Mouse (Mus musculus): Measurements from ENCODE around the gene Dcun1d4.

The Dcun1d4 gene

GRCm38 (mm10) chr5:73498559-73498958 lies 17.8 kb downstream of the Dcun1d4 start:
- DNase-seq (ENCODE audit: low spot score in 2 of 2), result no peak

- no peak for DNase-seq (ENCODE audit: low spot score in 2 of 2)
Measured at GRCm38 (mm10) chr5:73500867-73501440, 20.2 kb downstream of the Dcun1d4 start.

- DNase-seq (ENCODE audit: low spot score in 2 of 2), result no peak
Measured at GRCm38 (mm10) chr5:73502422-73502821, 21.6 kb downstream of the Dcun1d4 start.

GRCm38 (mm10) chr5:73503015-73503757 lies 22.4 kb downstream of the Dcun1d4 start:
- no peak for DNase-seq (ENCODE audit: low spot score in 2 of 2)

- no peak for DNase-seq (ENCODE audit: low spot score in 2 of 2)
Measured at GRCm38 (mm10) chr5:73511074-73511473, 30.3 kb downstream of the Dcun1d4 start.

GRCm38 (mm10) chr5:73512241-73512640 lies 31.4 kb downstream of the Dcun1d4 start:
- no peak for DNase-seq (ENCODE audit: low spot score in 2 of 2)

GRCm38 (mm10) chr5:73512661-73513060 lies 31.9 kb downstream of the Dcun1d4 start:
- no peak for DNase-seq (ENCODE audit: low spot score in 2 of 2)

GRCm38 (mm10) chr5:73514202-73514601 lies 33.4 kb downstream of the Dcun1d4 start:
- no peak for DNase-seq (ENCODE audit: low spot score in 2 of 2)

GRCm38 (mm10) chr5:73517299-73517698 lies 36.5 kb downstream of the Dcun1d4 start:
- no peak for DNase-seq (ENCODE audit: low spot score in 2 of 2)

GRCm38 (mm10) chr5:73518424-73519211 lies 37.8 kb downstream of the Dcun1d4 start:
- DNase-seq (ENCODE audit: low spot score in 2 of 2), result no peak

- no peak for DNase-seq (ENCODE audit: low spot score in 2 of 2)
Measured at GRCm38 (mm10) chr5:73520787-73521186, 40.0 kb downstream of the Dcun1d4 start.

- DNase-seq (ENCODE audit: low spot score in 2 of 2), result no peak
Measured at GRCm38 (mm10) chr5:73523227-73523626, 42.4 kb downstream of the Dcun1d4 start.

- DNase-seq (ENCODE audit: low spot score in 2 of 2), result no peak
Measured at GRCm38 (mm10) chr5:73524300-73525000, 43.6 kb downstream of the Dcun1d4 start.

GRCm38 (mm10) chr5:73532222-73532621 lies 51.4 kb downstream of the Dcun1d4 start:
- DNase-seq (ENCODE audit: low spot score in 2 of 2), result no peak

GRCm38 (mm10) chr5:73532879-73533278 lies 52.1 kb downstream of the Dcun1d4 start:
- peak in 1 of 2 experiments; percentile 26 for DNase-seq (ENCODE audit: low spot score in 2 of 2)

- DNase-seq (ENCODE audit: low spot score in 2 of 2), result no peak
Measured at GRCm38 (mm10) chr5:73537669-73538068, 56.9 kb downstream of the Dcun1d4 start.

- no peak for DNase-seq (ENCODE audit: low spot score in 2 of 2)
Measured at GRCm38 (mm10) chr5:73538586-73539298, 57.9 kb downstream of the Dcun1d4 start.

GRCm38 (mm10) chr5:73539848-73540510 lies 59.2 kb downstream of the Dcun1d4 start:
- DNase-seq (ENCODE audit: low spot score in 2 of 2), result peak; percentile 27 to 57

GRCm38 (mm10) chr5:73540511-73540871 lies 59.7 kb downstream of the Dcun1d4 start:
- no peak for DNase-seq (ENCODE audit: low spot score in 2 of 2)

GRCm38 (mm10) chr5:73544111-73544753 lies 63.4 kb downstream of the Dcun1d4 start:
- DNase-seq (ENCODE audit: low spot score in 2 of 2), result no peak

All from left cerebral cortex, adult 9 months (tissue).